ENCODE assay signal across 10 mouse cellular contexts in genomic region chr19:49299351-49300271, GRCm38 (mm10).
A peak's percentile ranks its signal among the peaks of the same experiment; 100 is the strongest.
DNase-seq lines count a peak whose midpoint lies in the region; ATAC-seq lines count a peak whose summit lies in the region.
"Had no signal": no experiment of that assay in that cellular context is flagged by ENCODE, and none has a peak within 500 bp of the region (broad histone marks: within the 10 kb centered on the region; RNA-seq: fewer than 3 reads in every experiment).

No protein-coding gene starts in this region.

- H3K27me3 ChIP-seq in hindbrain, embryonic 11.5 days (ENCODE audit: control insufficient read depth, insufficient read depth, low read length) = no peaks in the 10 kb centered on the region
- H3K27me3 ChIP-seq in hindbrain, embryonic 10.5 days (ENCODE audit: insufficient read depth, poor library complexity, severe bottlenecking) = no peaks in the 10 kb centered on the region
- H3K27me3 ChIP-seq in embryonic facial prominence, embryonic 12.5 days = no peaks in the 10 kb centered on the region
- H3K27me3 ChIP-seq: liver, embryonic 13.5 days had no signal

- peak; percentile 6 for DNase-seq in hindbrain, embryonic 11.5 days (ENCODE audit: low spot score)
- no peak for DNase-seq in hindbrain, embryonic 10.5 days (ENCODE audit: low spot score)
- peak; percentile 53 for DNase-seq in heart, postnatal 4 days
- peak; percentile 23 for DNase-seq in lung, postnatal 36 days
- DNase-seq in gastrocnemius, postnatal 36 days = no peak
- DNase-seq in gastrocnemius, adult 18-20 months (ENCODE audit: low spot score) = no peak
- DNase-seq: gastrocnemius, adult 2 months; liver, embryonic 13.5 days had no signal

- H3K36me3 ChIP-seq in hindbrain, embryonic 11.5 days (ENCODE audit: control insufficient read depth, insufficient read depth, low read length) = no peaks in the 10 kb centered on the region
- no peaks in the 10 kb centered on the region for H3K36me3 ChIP-seq in hindbrain, embryonic 10.5 days
- no peaks in the 10 kb centered on the region for H3K36me3 ChIP-seq in embryonic facial prominence, embryonic 12.5 days
- H3K36me3 ChIP-seq: liver, embryonic 13.5 days had no signal

- intact Hi-C loops in gastrocnemius, postnatal 36 days (cut with DNase I) = no loop called here

- no peak overlapping the region for H3K4me3 ChIP-seq in hindbrain, embryonic 11.5 days (ENCODE audit: low read depth, low read length)
- no peak overlapping the region for H3K4me3 ChIP-seq in hindbrain, embryonic 10.5 days
- no peak overlapping the region for H3K4me3 ChIP-seq in embryonic facial prominence, embryonic 12.5 days
- H3K4me3 ChIP-seq: gastrocnemius, adult 2 months; liver, embryonic 13.5 days had no signal

- H3K4me2 ChIP-seq in hindbrain, embryonic 11.5 days (replicated peaks; ENCODE audit: low read depth, low read length) = no peak overlapping the region
- H3K4me2 ChIP-seq in embryonic facial prominence, embryonic 12.5 days (replicated peaks) = 0 out of 2 replicates have a peak overlapping the region, but pooled peaks have one; percentile 3
- H3K4me2 ChIP-seq: liver, embryonic 13.5 days had no signal

- H3K4me1 ChIP-seq in hindbrain, embryonic 11.5 days (replicated peaks; ENCODE audit: control insufficient read depth, insufficient read depth, low read length) = no peaks in the 10 kb centered on the region; the same call in 1 of the 2 replicates
- peaks cover 9% of the 10 kb centered on the region for H3K4me1 ChIP-seq in hindbrain, embryonic 10.5 days (replicated peaks)
- peaks cover 12% of the 10 kb centered on the region; the same call in 1 of the 2 replicates for H3K4me1 ChIP-seq in embryonic facial prominence, embryonic 12.5 days
- H3K4me1 ChIP-seq: liver, embryonic 13.5 days had no signal

- H3K27ac ChIP-seq in hindbrain, embryonic 11.5 days (ENCODE audit: low read depth, low read length) = no peak overlapping the region
- H3K27ac ChIP-seq in hindbrain, embryonic 10.5 days = no peak overlapping the region
- no peak overlapping the region for H3K27ac ChIP-seq in embryonic facial prominence, embryonic 12.5 days
- H3K27ac ChIP-seq: gastrocnemius, adult 2 months; liver, embryonic 13.5 days had no signal

- 40% methylated on average over 10 of the region's 10 CpGs for WGBS in hindbrain, embryonic 11.5 days
- 29% methylated on average over 10 of the region's 10 CpGs for WGBS in hindbrain, embryonic 10.5 days
- 33% methylated on average over 10 of the region's 10 CpGs for WGBS in embryonic facial prominence, embryonic 12.5 days

- no peaks in the 10 kb centered on the region for H3K9me3 ChIP-seq in hindbrain, embryonic 11.5 days (ENCODE audit: control insufficient read depth, low read length)
- H3K9me3 ChIP-seq in hindbrain, embryonic 10.5 days = no peaks in the 10 kb centered on the region
- H3K9me3 ChIP-seq in embryonic facial prominence, embryonic 12.5 days = no peaks in the 10 kb centered on the region
- H3K9me3 ChIP-seq: liver, embryonic 13.5 days had no signal

- no peak for ATAC-seq in hindbrain, embryonic 11.5 days (ENCODE audit: low FRiP score)
- ATAC-seq in embryonic facial prominence, embryonic 12.5 days (ENCODE audit: insufficient number of reproducible peaks, insufficient read depth, low FRiP score, low TSS enrichment) = no peak
- ATAC-seq in monocyte, adult 5-6 weeks (replicated peaks; ENCODE audit: insufficient number of reproducible peaks, low FRiP score, low TSS enrichment, poor library complexity, severe bottlenecking) = no peak

- no peak overlapping the region for H3K9ac ChIP-seq in hindbrain, embryonic 11.5 days (ENCODE audit: low read depth, low read length)
- H3K9ac ChIP-seq in embryonic facial prominence, embryonic 12.5 days = no peak overlapping the region
- H3K9ac ChIP-seq: liver, embryonic 13.5 days had no signal

Comparison
In these comparisons a context has a peak if more than half of its experiments do, and no peak if none do; other contexts are left out.
1. DNase-seq: peak in hindbrain, embryonic 11.5 days (single experiment), heart, postnatal 4 days (single experiment) and lung, postnatal 36 days (single experiment); none in hindbrain, embryonic 10.5 days (single experiment), gastrocnemius, postnatal 36 days (0 of 2) and gastrocnemius, adult 18-20 months (single experiment).